Mouse (Mus musculus) ZHBTc4 (cell line): ENCODE measurements around the gene Vwce.

ENCODE experiments used
- DNase-seq: peaks from one replicate; pipeline ENCODE4 v3.0.0-alpha.2; 2011; ENCODE audit warnings: low read depth, low spot score

Vwce gene

GRCm38 (mm10) chr19:10714682-10715475 is 80.9 kb downstream of the Vwce start:
- DNase-seq, result peak; percentile 85

- DNase-seq, result no peak
Observed at GRCm38 (mm10) chr19:10715476-10715875, 81.5 kb downstream of the Vwce start.
